In the genomic region with DNA sequence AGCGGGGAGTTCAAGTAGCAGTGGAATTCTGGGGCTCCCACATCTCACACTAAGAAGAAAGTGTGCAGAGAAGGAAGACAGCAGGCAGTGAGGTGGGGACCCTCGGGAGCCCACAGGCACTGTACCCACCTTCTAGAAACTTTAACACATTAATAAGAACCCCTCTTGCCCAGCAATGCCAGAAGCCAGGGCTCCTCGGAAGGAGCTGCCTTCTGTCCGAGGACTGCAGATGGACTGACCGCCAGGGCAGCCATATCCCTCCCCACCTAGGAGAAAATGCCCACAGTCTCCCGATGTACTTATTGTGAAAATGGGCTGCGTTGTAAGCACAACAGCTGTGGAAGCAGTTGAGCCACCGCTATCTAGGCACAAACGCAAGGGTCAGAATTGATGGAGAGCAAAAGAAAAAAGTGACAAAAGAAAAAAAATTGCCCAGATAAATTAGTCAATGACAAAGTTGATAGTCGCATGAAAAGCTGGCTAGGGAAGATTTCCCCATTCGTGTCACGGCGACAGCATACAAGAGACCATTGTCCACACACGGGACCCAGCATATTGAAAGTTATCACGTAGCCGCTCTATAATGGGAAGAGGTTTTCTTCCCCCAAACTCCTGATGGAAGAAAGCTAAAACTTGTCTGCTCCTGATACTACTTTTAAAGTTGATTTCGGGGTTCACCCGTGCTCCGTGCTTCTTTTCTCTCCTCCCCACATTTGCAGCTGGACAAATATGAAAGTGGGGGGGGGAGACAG, we compare ENCODE assay signal across 12 mouse cellular contexts. TPM values are rescaled to one million over a fixed set of nuclear protein-coding genes. Genes with fewer than 3 reads are reported as not detected.
A peak's percentile ranks its signal among the peaks of the same experiment; 100 is the strongest.
DNase-seq lines count a peak whose midpoint lies in the region; ATAC-seq and TF ChIP-seq lines count a peak whose summit lies in the region.
"Had no signal": no experiment of that assay in that cellular context is flagged by ENCODE, and none has a peak within 500 bp of the region (broad histone marks: within the 10 kb centered on the region; RNA-seq: fewer than 3 reads in every experiment).

No protein-coding gene starts in this region.

- 48% methylated on average over 19 of the region's 19 CpGs for WGBS in forebrain, embryonic 11.5 days
- WGBS in hindbrain, embryonic 15.5 days = 31% methylated on average over 19 of the region's 19 CpGs
- 34% methylated on average over 19 of the region's 19 CpGs for WGBS in neural tube, embryonic 13.5 days

- H3K4me3 ChIP-seq in layer of hippocampus, adult 2 months = peak overlapping the region; percentile 45
- no peak overlapping the region for H3K4me3 ChIP-seq in forebrain, embryonic 11.5 days (ENCODE audit: low read depth, low read length)
- H3K4me3 ChIP-seq in hindbrain, embryonic 15.5 days = peak overlapping the region; percentile 14
- H3K4me3 ChIP-seq in neural tube, embryonic 13.5 days = peak overlapping the region; percentile 19
- H3K4me3 ChIP-seq: heart, adult 2 months; lung, embryonic 15.5 days had no signal

- H3K9me3 ChIP-seq in forebrain, embryonic 11.5 days (ENCODE audit: control insufficient read depth, low read length) = no peaks in the 10 kb centered on the region
- no peaks in the 10 kb centered on the region for H3K9me3 ChIP-seq in hindbrain, embryonic 15.5 days
- H3K9me3 ChIP-seq in neural tube, embryonic 13.5 days = no peaks in the 10 kb centered on the region
- H3K9me3 ChIP-seq: lung, embryonic 15.5 days had no signal

- no peak for TF ChIP-seq CTCF in layer of hippocampus, adult 2 months (conservative IDR thresholded peaks at IDR 0.05)

- H3K36me3 ChIP-seq in forebrain, embryonic 11.5 days (ENCODE audit: control insufficient read depth, insufficient read depth, low read length) = no peaks in the 10 kb centered on the region
- H3K36me3 ChIP-seq in hindbrain, embryonic 15.5 days = no peaks in the 10 kb centered on the region
- H3K36me3 ChIP-seq in neural tube, embryonic 13.5 days = no peaks in the 10 kb centered on the region
- H3K36me3 ChIP-seq: lung, embryonic 15.5 days had no signal

- peak; percentile 57 for ATAC-seq in forebrain, embryonic 11.5 days (replicated peaks; ENCODE audit: low FRiP score)
- ATAC-seq in hindbrain, embryonic 15.5 days (ENCODE audit: low FRiP score, low read depth) = 0 out of 2 replicates have a peak, but pooled peaks have one; percentile 43
- peak; percentile 34; the same call in 1 of the 2 replicates for ATAC-seq in neural tube, embryonic 13.5 days (ENCODE audit: low read depth)

- peak overlapping the region; percentile 41 for H3K4me2 ChIP-seq in forebrain, embryonic 11.5 days (ENCODE audit: low read depth, low read length, severe bottlenecking)
- H3K4me2 ChIP-seq in hindbrain, embryonic 15.5 days = peak overlapping the region; percentile 38
- H3K4me2 ChIP-seq in neural tube, embryonic 13.5 days = peak overlapping the region; percentile 48
- H3K4me2 ChIP-seq: lung, embryonic 15.5 days had no signal

- H3K4me1 ChIP-seq in forebrain, embryonic 11.5 days (replicated peaks; ENCODE audit: control insufficient read depth, insufficient read depth, low read length) = peaks cover 18% of the 10 kb centered on the region
- H3K4me1 ChIP-seq in hindbrain, embryonic 15.5 days (replicated peaks) = peaks cover 31% of the 10 kb centered on the region
- H3K4me1 ChIP-seq in neural tube, embryonic 13.5 days (replicated peaks) = peaks cover 47% of the 10 kb centered on the region

- no peak for DNase-seq in layer of hippocampus, adult 2 months (ENCODE audit: low spot score in 2 of 2)
- no peak for DNase-seq in layer of hippocampus, postnatal 36 days
- peak; percentile 56 for DNase-seq in forebrain, embryonic 11.5 days (ENCODE audit: low spot score)
- no peak for DNase-seq in right cerebral cortex, postnatal 10 days (ENCODE audit: low spot score in 2 of 2)
- no peak for DNase-seq in kidney, postnatal 10 days
- no peak for DNase-seq in layer of hippocampus, postnatal 14 days (ENCODE audit: low spot score in 2 of 2)
- DNase-seq: B cell, adult 2 months; heart, adult 2 months had no signal

- H3K27me3 ChIP-seq in forebrain, embryonic 11.5 days (ENCODE audit: control insufficient read depth, insufficient read depth, low read length) = no peaks in the 10 kb centered on the region; the same call in 1 of the 2 replicates
- peaks cover 2% of the 10 kb centered on the region; the same call in 1 of the 2 replicates for H3K27me3 ChIP-seq in hindbrain, embryonic 15.5 days
- H3K27me3 ChIP-seq in neural tube, embryonic 13.5 days = no peaks in the 10 kb centered on the region

- H3K9ac ChIP-seq in forebrain, embryonic 11.5 days (ENCODE audit: low read length) = peak overlapping the region; percentile 42
- H3K9ac ChIP-seq in hindbrain, embryonic 15.5 days = 0 out of 2 replicates have a peak overlapping the region, but pooled peaks have one; percentile 7
- peak overlapping the region; percentile 43 for H3K9ac ChIP-seq in neural tube, embryonic 13.5 days
- H3K9ac ChIP-seq: lung, embryonic 15.5 days had no signal

- peak overlapping the region; percentile 46; the same call in 1 of the 2 replicates for H3K27ac ChIP-seq in layer of hippocampus, adult 2 months
- H3K27ac ChIP-seq in forebrain, embryonic 11.5 days (ENCODE audit: low read depth, low read length) = peak overlapping the region; percentile 58
- H3K27ac ChIP-seq in hindbrain, embryonic 15.5 days (replicated peaks) = peak overlapping the region; percentile 66
- H3K27ac ChIP-seq in neural tube, embryonic 13.5 days (replicated peaks) = peak overlapping the region; percentile 69
- H3K27ac ChIP-seq: kidney, postnatal 0 days; lung, embryonic 15.5 days had no signal

RNA-seq across cellular contexts. Expression of gene Nfib, which starts 1.3 kb away (rescaled TPM):
- total RNA-seq in layer of hippocampus, adult 2 months (2021) = 100 to 1,000 TPM; 174 to 186 TPM
- 100 to 1,000 TPM; 181 to 202 TPM for total RNA-seq in layer of hippocampus, postnatal 36 days (2021)
- polyA plus RNA-seq in forebrain, embryonic 11.5 days (2014; fragmentation: Nextera tagmentation; extraction: Ambion mirVana) = 49.7 and 58.4 TPM in 2 replicates
- polyA plus RNA-seq in hindbrain, embryonic 15.5 days (2015; fragmentation: Nextera tagmentation; extraction: Ambion mirVana) = 70.0 and 72.5 TPM in 2 replicates
- polyA plus RNA-seq in neural tube, embryonic 13.5 days (2015; fragmentation: Nextera tagmentation; extraction: Ambion mirVana) = 71.3 and 81.2 TPM in 2 replicates
- 100 to 1,000 TPM; 197 to 217 TPM for total RNA-seq in layer of hippocampus, postnatal 14 days (2021)
